Mouse (Mus musculus): ENCODE measurements at regions not wholly inside any gene's neighbourhood (a gene's known extent, or its start where the extent isn't known, plus 50 kb on each side); places are given as distances from the start of the nearest gene placed in this dataset.

DNA sequence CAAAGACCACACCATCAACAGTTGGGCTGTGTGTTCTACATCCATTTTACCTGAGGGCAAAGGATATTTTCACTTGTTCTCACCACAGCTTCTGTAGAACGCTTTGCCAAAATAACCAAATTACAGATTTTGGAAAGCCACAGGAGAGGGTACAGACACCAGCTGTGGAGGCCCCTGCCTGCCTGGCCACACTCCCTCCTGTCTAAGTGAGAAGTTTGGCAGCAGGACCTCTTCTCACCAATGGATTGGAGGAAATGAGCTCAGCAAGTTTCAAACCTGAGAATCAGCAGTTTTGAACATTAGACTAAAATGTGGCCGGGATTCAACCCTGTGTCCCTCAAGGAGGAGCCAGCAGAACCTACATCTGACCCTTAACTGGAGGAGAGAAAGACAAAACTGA, 206.2 kb upstream of the Plxna2 start:
- TF ChIP-seq NANOG (IDR thresholded peaks at IDR 0.05; ENCODE audit: borderline replicate concordance, low read length) (no peak), CTCF (conservative IDR thresholded peaks at IDR 0.05; ENCODE audit: low read length) (no peak), POU5F1 (IDR thresholded peaks at IDR 0.05; ENCODE audit: borderline replicate concordance, low read length) (no peak)

Data from E14TG2a.4 (cell line).